Mouse (Mus musculus): Measurements from ENCODE around the gene Hhat. TPM values are rescaled to one million over a fixed set of nuclear protein-coding genes. Genes with fewer than 3 reads are reported as not detected.

Hhat gene
- total RNA-seq (2014; rRNA removed) (3.4 and 4.2 TPM in 2 replicates), polyA plus RNA-seq (2015; fragmentation: Nextera tagmentation; extraction: Ambion mirVana) (2.5 TPM in 2 replicates)

- peak within 1 kb of the TSS; percentile 64 for H3K4me3 ChIP-seq (ENCODE audit: low read depth, low read length)
- H3K27ac ChIP-seq (ENCODE audit: low read depth, low read length): peak within 1 kb of the TSS; percentile 96
- H3K4me1 ChIP-seq (ENCODE audit: insufficient read depth, low read length): peaks cover 4% of the 10 kb centered on the region; the same call in 1 of the 2 replicates
- H3K36me3 ChIP-seq (ENCODE audit: insufficient read depth, low read length): no peaks in the 10 kb centered on the region
- DNase-seq (ENCODE audit: low spot score) (peak; percentile 62), ATAC-seq (ENCODE audit: low FRiP score) (peak; percentile 88)
- no peak for TF ChIP-seq CTCF (IDR thresholded peaks at IDR 0.05)
- peak within 1 kb of the TSS; percentile 95 for H3K4me2 ChIP-seq (ENCODE audit: low read depth, low read length, poor library complexity, severe bottlenecking)
- WGBS: under 1% methylated on average over 59 of the region's 70 CpGs
- no peaks in the 10 kb centered on the region for H3K27me3 ChIP-seq (ENCODE audit: insufficient read depth, low read length)
- no peaks in the 10 kb centered on the region for H3K9me3 ChIP-seq (ENCODE audit: low read length)
- peak within 1 kb of the TSS; percentile 99 for H3K9ac ChIP-seq (replicated peaks; ENCODE audit: low read length, poor library complexity, severe bottlenecking)
Observed at GRCm38 (mm10) chr1:192770495-192771331, at the start of gene Hhat. Gene Hhat, minus strand, starts transcription at chr1:192771223.

DNA sequence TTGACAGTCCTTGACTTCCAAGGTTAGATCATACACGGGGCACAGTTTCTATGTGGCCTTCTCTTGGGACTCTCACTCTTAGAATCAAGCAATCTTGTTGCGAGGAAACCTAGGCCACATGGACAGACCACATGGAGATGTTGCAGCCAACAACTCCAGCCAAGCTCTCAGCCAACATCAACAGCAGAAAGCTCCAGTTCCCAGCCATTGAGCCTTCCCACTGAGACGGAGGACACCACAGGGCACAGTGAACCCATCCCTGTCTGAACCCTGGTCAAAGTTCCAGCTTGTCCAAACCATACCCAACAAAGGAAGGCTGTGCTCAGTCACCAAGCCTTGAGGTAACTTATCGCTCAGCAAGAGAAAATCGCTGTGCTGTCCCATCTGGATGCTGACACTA is 47.3 kb upstream of the Hhat start:
- Histone ChIP-seq H3K9me3 (ENCODE audit: low read length) (no peaks in the 10 kb centered on the region), H3K4me1 (ENCODE audit: insufficient read depth, low read length) (peaks cover 4% of the 10 kb centered on the region; the same call in 1 of the 2 replicates), H3K27ac (ENCODE audit: low read depth, low read length) (no peak overlapping the region), H3K36me3 (ENCODE audit: insufficient read depth, low read length) (no peaks in the 10 kb centered on the region), H3K4me3 (ENCODE audit: low read depth, low read length) (no peak overlapping the region), H3K9ac (replicated peaks; ENCODE audit: low read length, poor library complexity, severe bottlenecking) (no peak overlapping the region), H3K27me3 (ENCODE audit: insufficient read depth, low read length) (no peaks in the 10 kb centered on the region), H3K4me2 (ENCODE audit: low read depth, low read length, poor library complexity, severe bottlenecking) (no peak overlapping the region)
- ATAC-seq (ENCODE audit: low FRiP score): no peak
- WGBS: 87% methylated on average over 5 of the region's 5 CpGs
- no peak for TF ChIP-seq CTCF (IDR thresholded peaks at IDR 0.05)
- no peak for DNase-seq (ENCODE audit: low spot score)

DNA sequence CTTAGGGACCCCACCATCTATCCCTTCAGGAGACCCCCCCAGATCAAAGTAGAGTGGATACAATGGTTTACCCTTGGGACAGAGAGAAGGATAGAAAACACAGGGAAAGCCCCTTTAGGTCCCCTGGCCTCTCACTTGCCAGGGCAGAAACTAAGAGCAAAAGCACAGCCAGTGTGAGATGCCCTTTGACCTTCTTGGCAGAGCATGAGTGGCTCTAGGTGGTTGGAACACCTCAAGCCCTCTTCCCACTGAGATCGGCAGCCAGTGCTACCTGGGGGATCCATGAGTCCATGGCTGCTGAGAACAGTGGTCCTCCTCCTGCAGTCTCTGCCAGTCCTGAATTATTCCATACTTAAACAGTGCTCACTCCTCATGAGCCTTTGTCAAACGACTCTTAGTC is 44.8 kb upstream of the Hhat start:
- no peaks in the 10 kb centered on the region for H3K27me3 ChIP-seq (ENCODE audit: insufficient read depth, low read length)
- no peak overlapping the region for H3K27ac ChIP-seq (ENCODE audit: low read depth, low read length)
- no peak for TF ChIP-seq CTCF (IDR thresholded peaks at IDR 0.05)
- WGBS: 52% methylated on average over 2 of the region's 2 CpGs
- ATAC-seq (ENCODE audit: low FRiP score) (no peak), DNase-seq (ENCODE audit: low spot score) (no peak)
- H3K9me3 ChIP-seq (ENCODE audit: low read length): no peaks in the 10 kb centered on the region
- no peaks in the 10 kb centered on the region for H3K4me1 ChIP-seq (ENCODE audit: insufficient read depth, low read length)
- H3K9ac ChIP-seq (replicated peaks; ENCODE audit: low read length, poor library complexity, severe bottlenecking): no peak overlapping the region
- no peak overlapping the region for H3K4me2 ChIP-seq (ENCODE audit: low read depth, low read length, poor library complexity, severe bottlenecking)
- H3K36me3 ChIP-seq (ENCODE audit: insufficient read depth, low read length): no peaks in the 10 kb centered on the region
- H3K4me3 ChIP-seq (ENCODE audit: low read depth, low read length): no peak overlapping the region

GRCm38 (mm10) chr1:192814700-192815099 is 43.7 kb upstream of the Hhat start:
- Histone ChIP-seq H3K4me3 (ENCODE audit: low read depth, low read length) (no peak overlapping the region), H3K36me3 (ENCODE audit: insufficient read depth, low read length) (no peaks in the 10 kb centered on the region), H3K27me3 (ENCODE audit: insufficient read depth, low read length) (no peaks in the 10 kb centered on the region), H3K4me2 (ENCODE audit: low read depth, low read length, poor library complexity, severe bottlenecking) (no peak overlapping the region), H3K27ac (ENCODE audit: low read depth, low read length) (no peak overlapping the region), H3K4me1 (ENCODE audit: insufficient read depth, low read length) (no peaks in the 10 kb centered on the region), H3K9me3 (ENCODE audit: low read length) (no peaks in the 10 kb centered on the region), H3K9ac (replicated peaks; ENCODE audit: low read length, poor library complexity, severe bottlenecking) (no peak overlapping the region)
- ATAC-seq (ENCODE audit: low FRiP score) (no peak), DNase-seq (ENCODE audit: low spot score) (no peak)
- no peak for TF ChIP-seq CTCF (IDR thresholded peaks at IDR 0.05)
- 34% methylated on average over 3 of the region's 3 CpGs for WGBS

DNA sequence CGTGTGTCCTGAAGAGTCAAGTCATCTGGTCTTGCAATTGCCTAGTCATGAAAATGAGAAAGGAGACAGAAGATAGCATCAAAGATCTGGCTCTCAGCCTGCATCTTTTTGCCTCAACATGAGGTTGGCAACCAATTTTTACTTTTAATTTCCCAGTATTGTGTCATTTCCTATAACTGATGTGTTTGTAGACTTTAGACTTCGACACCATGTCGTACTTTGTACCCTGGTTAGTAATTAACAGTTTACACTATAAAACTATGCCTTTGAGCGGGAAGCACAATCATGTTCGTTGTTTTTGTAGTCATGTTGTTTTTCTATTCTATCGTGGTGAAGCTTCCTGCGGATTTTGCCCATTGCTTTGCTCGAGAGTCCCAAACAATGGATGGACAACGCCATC is 41.7 kb upstream of the Hhat start:
- TF ChIP-seq CTCF (IDR thresholded peaks at IDR 0.05): no peak
- DNase-seq (ENCODE audit: low spot score): no peak
- WGBS: 91% methylated on average over 9 of the region's 9 CpGs

DNA sequence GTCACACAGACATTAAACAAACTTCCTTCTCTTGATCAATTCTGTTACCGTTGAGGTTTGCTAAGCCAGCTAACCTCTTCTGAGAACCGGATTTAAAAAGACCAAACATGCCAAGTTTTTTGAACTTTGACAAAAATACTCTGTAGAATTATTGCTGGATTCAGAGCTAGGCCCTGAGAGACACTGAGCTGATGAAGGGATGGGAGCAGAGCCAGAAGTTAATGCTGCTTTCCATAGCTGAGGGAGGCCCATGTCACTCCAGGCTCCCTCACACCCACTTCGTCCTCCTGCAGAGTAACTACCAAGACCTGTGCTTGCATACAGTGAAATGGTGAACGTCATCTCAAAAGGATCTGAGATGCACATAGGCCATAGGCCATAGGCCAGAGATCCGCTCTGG is 41.3 kb upstream of the Hhat start:
- no peak overlapping the region for H3K9ac ChIP-seq (replicated peaks; ENCODE audit: low read length, poor library complexity, severe bottlenecking)
- no peak overlapping the region for H3K4me3 ChIP-seq (ENCODE audit: low read depth, low read length)
- 87% methylated on average over 5 of the region's 5 CpGs for WGBS
- H3K27me3 ChIP-seq (ENCODE audit: insufficient read depth, low read length): no peaks in the 10 kb centered on the region
- H3K36me3 ChIP-seq (ENCODE audit: insufficient read depth, low read length): no peaks in the 10 kb centered on the region
- H3K27ac ChIP-seq (ENCODE audit: low read depth, low read length): no peak overlapping the region
- H3K4me1 ChIP-seq (ENCODE audit: insufficient read depth, low read length): no peaks in the 10 kb centered on the region
- H3K9me3 ChIP-seq (ENCODE audit: low read length): no peaks in the 10 kb centered on the region
- no peak for TF ChIP-seq CTCF (IDR thresholded peaks at IDR 0.05)
- DNase-seq (ENCODE audit: low spot score) (no peak), ATAC-seq (ENCODE audit: low FRiP score) (no peak)
- H3K4me2 ChIP-seq (ENCODE audit: low read depth, low read length, poor library complexity, severe bottlenecking): no peak overlapping the region

More for the DNA sequence above, 41.7 kb upstream of the Hhat start:
- Histone ChIP-seq H3K36me3 (ENCODE audit: insufficient read depth, low read length) (no peaks in the 10 kb centered on the region), H3K9me3 (ENCODE audit: low read length) (no peaks in the 10 kb centered on the region), H3K27me3 (ENCODE audit: insufficient read depth, low read length) (no peaks in the 10 kb centered on the region), H3K4me3 (ENCODE audit: low read depth, low read length) (no peak overlapping the region), H3K9ac (replicated peaks; ENCODE audit: low read length, poor library complexity, severe bottlenecking) (no peak overlapping the region), H3K27ac (ENCODE audit: low read depth, low read length) (no peak overlapping the region), H3K4me2 (ENCODE audit: low read depth, low read length, poor library complexity, severe bottlenecking) (no peak overlapping the region), H3K4me1 (ENCODE audit: insufficient read depth, low read length) (no peaks in the 10 kb centered on the region)
- ATAC-seq (ENCODE audit: low FRiP score): no peak
